Mouse (Mus musculus): ENCODE measurements around the gene Mdga1.

- TF ChIP-seq CTCF (IDR thresholded peaks at IDR 0.05; ENCODE audit: extremely low read depth, insufficient read depth, low read length), result no peak
- no peak for TF ChIP-seq POLR2A (IDR thresholded peaks at IDR 0.05; ENCODE audit: extremely low read depth, insufficient read depth, low read length)
Measured at GRCm38 (mm10) chr17:29844949-29845348, 124.9 kb downstream of the Mdga1 start.

Data from cortical plate, adult 2 months (tissue).